Mouse (Mus musculus) liver, adult 2 months (tissue): ENCODE data around the gene Ahcy. TPM values are rescaled to one million over a fixed set of nuclear protein-coding genes. Genes with fewer than 3 reads are reported as not detected.
A peak's percentile ranks its signal among the peaks of the same experiment; 100 is the strongest.

Source experiments
- DNase-seq: peaks from one replicate; pipeline ENCODE4 v3.0.0-alpha.2; 2011; ENCODE audit warnings: low read depth, low spot score; ENCODE audit errors: extremely low read depth
- H3K27ac ChIP-seq: fragments of 200-500 bp; replicated peaks from 2 replicates; pipeline ENCODE4 v1.5.1; 2012; ENCODE audit warnings: low read depth, mild to moderate bottlenecking, control low read depth, inconsistent platforms, low read length; ENCODE audit not compliant: insufficient read depth
- H3K27me3 ChIP-seq: fragments of 200-500 bp; 2 replicates; pipeline ENCODE4 v1.6.1; 2012; ENCODE audit warnings: mild to moderate bottlenecking, moderate library complexity, low read length, inconsistent platforms; ENCODE audit not compliant: control insufficient read depth, insufficient read depth
- H3K36me3 ChIP-seq: fragments of 200-500 bp; 2 replicates; pipeline ENCODE4 v1.6.1; 2012; ENCODE audit warnings: low read length, inconsistent platforms; ENCODE audit not compliant: control insufficient read depth, insufficient read depth
- H3K4me1 ChIP-seq: fragments of 200-500 bp; 2 replicates; pipeline ENCODE4 v1.6.1; 2011; ENCODE audit warnings: low read length; ENCODE audit not compliant: control insufficient read depth, insufficient read depth
- H3K4me3 ChIP-seq: fragments of 200-500 bp; 2 replicates; pipeline ENCODE4 v1.5.1; 2011; ENCODE audit warnings: low read depth, mild to moderate bottlenecking, control low read depth, low read length, moderate library complexity; ENCODE audit not compliant: insufficient read depth
- H3K79me2 ChIP-seq: fragments of 200-500 bp; 2 replicates; pipeline ENCODE4 v1.6.1; 2012; ENCODE audit warnings: inconsistent platforms, mild to moderate bottlenecking, low read length, moderate library complexity; ENCODE audit not compliant: control insufficient read depth, insufficient read depth
- H3K9ac ChIP-seq: fragments of 200-500 bp; 2 replicates; pipeline ENCODE4 v1.6.1; 2012; ENCODE audit warnings: low read depth, mild to moderate bottlenecking, control low read depth, inconsistent platforms, low read length
- CTCF ChIP-seq: fragments of 200-500 bp; IDR thresholded peaks from 2 replicates; pipeline ENCODE4 v1.5.1; 2011; ENCODE audit warnings: low read depth, low read length, control low read depth
- POLR2A ChIP-seq: fragments of 200-500 bp; IDR thresholded peaks from 2 replicates; pipeline ENCODE4 v1.6.1; 2011; ENCODE audit warnings: low read length, control low read depth; ENCODE audit not compliant: insufficient read depth; ENCODE audit errors: extremely low read depth
- WGBS: fragments of 180-500 bp; shearing (Covaris S2); methylation state at CpG from one replicate; pipeline ENCODE4 v1.1.7; 2018; 5-methylcytosine and 5-hydroxymethylcytosine counted together
- polyA plus RNA-seq: library from polyadenylated mRNA; depleted of rRNA; stranded (reverse); fragments of >200 nt; gene quantifications from 2 replicates; pipeline ENCODE4 v1.2.3, GENCODE M21; 2012
- total RNA-seq: library from RNA; depleted of rRNA; stranded (reverse); fragments of >200 nt; gene quantifications from 2 replicates; pipeline ENCODE4 v1.2.3, GENCODE M21; 2014

The Ahcy gene
- total and polyA plus RNA-seq, 2 experiments = 1,364 to 1,859 TPM

DNA sequence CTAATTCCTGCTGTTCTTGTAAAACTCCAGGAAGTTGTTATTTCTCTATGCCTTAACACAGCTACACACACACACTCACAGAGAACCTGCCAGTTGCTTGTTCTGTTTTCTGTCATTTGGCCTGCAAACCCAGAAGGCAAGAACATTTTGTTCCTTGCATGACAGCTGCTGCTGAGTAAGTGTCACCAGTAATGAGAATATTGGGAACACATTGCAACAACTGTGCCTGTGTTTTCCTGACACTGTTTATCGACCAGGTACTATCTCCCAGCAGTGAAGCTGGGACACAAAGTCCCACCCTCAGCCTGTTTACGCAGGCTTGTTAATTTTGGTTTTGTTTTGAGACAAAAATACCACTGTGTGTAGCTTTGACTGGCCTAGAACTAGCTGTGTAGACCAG lies 21.6 kb downstream of the Ahcy start:
- peak; percentile 99 for DNase-seq
- no peak for TF ChIP-seq CTCF
- TF ChIP-seq POLR2A = no peak
- WGBS = 19% methylated on average over 2 of the region's 2 CpGs

DNA sequence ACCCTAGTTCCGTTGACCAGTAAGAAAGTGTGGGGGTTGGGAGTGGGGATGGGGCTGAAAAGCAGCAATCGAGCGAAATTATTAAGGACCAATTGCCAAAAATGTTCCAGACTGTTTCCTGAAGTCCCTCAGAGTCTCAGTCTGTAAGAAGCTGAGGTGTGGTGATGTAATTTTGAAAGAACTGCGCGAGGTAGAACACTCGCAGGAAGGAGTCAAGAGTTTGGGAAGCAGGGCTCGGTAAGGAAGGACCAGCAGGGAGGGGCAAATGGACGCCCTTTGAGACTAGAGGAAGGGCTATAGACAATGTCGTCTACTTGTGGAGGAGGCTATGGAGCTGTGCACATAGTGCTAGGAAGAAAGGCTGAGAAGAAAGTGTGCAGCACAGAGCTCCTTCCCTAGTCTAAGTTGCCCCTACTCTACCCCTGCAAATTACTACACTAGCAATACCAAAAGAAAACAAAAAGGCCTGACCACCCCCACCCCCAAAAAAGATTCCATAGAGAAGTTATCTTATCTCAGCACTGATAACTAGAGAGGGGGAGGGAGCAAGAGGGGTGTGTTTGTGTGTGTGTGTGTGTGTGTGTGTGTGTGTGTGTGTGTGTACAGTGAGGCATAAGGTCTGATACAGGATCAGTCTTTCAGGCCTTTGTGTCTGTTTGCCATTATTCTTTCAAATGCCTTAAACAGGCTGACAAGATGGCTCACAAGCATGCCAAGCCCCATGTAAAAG lies 22.5 kb downstream of the Ahcy start:
- Histone ChIP-seq H3K36me3 (no peaks in the 10 kb centered on the region), H3K9ac (peak overlapping the region; percentile 68), H3K27ac (peak overlapping the region; percentile 99), H3K4me1 (peaks cover 37% of the 10 kb centered on the region), H3K27me3 (no peaks in the 10 kb centered on the region), H3K79me2 (no peaks in the 10 kb centered on the region), H3K4me3 (peak overlapping the region; percentile 17; the same call in 1 of the 2 replicates)
- peak; percentile 28 for DNase-seq
- no peak for TF ChIP-seq POLR2A
- TF ChIP-seq CTCF = no peak
- WGBS = 27% methylated on average over 9 of the region's 9 CpGs

More for the DNA sequence above, 21.6 kb downstream of the Ahcy start:
- Histone ChIP-seq H3K79me2 (no peaks in the 10 kb centered on the region), H3K27ac (peak overlapping the region; percentile 100), H3K9ac (peak overlapping the region; percentile 78), H3K4me1 (peaks cover 43% of the 10 kb centered on the region), H3K27me3 (no peaks in the 10 kb centered on the region), H3K36me3 (no peaks in the 10 kb centered on the region), H3K4me3 (peak overlapping the region; percentile 11; the same call in 1 of the 2 replicates)

DNA sequence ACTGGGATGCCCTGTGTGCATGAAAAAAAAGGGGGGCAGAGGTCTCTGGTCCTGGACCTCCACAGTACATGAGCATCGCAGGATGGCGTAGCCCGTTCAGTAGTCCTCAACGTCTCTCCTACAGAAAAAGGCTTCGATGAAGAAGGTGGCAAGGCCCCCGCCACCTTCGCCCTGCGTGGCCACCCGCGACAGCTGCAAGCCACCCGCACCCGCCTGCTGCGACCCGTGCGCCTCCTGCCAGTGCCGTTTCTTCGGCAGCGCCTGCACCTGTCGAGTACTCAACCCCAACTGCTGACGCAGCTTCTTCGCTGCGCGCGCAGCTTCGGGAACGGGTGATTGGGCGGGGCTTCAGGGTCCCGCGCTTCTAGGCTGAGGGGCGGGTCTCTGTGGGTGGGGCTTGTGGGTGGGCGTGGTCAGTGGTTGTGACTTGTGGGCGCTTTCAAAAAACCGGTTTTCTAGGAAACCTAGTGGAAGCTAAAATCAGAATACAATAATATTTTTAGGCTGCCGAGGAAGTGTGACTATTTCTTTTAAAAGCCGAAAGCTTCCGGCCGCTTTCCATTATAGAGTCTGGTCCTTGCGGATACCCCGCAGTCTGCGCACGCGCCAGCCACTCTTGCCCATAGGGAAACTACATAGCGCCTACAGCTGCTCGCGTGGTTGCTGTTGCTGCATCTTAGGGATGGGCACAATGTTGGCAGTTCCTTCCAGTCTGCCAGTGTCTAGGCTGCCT lies 23.6 kb downstream of the Ahcy start:
- under 1% methylated on average over 45 of the region's 45 CpGs for WGBS
- peak; percentile 77 for DNase-seq
- TF ChIP-seq CTCF (no peak), POLR2A (peak; percentile 98)

DNA sequence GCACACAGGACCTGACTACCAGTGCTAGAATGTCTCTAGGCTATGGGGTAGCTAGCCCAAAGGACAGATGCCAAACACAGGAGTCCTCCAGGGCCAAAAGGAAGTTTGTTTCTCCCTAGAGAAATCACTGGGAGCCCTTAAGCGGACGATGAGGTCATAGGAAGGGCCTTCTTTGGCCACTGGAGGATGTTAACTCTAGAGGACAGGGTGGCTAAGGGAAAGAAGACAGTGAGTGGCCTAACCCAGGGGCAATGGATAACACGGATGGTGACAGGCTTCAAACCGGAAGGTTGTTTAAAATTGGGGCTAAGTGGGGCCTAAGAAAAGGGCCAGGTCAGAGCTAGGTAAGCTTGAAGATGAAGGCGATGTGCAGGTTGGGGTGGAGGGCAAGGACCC lies 24.2 kb downstream of the Ahcy start:
- H3K4me3 ChIP-seq = peak overlapping the region; percentile 58
- no peak for TF ChIP-seq CTCF
- no peak for TF ChIP-seq POLR2A

More for the DNA sequence above, 23.6 kb downstream of the Ahcy start:
- Histone ChIP-seq H3K27me3 (no peaks in the 10 kb centered on the region), H3K27ac (peak overlapping the region; percentile 99), H3K79me2 (no peaks in the 10 kb centered on the region), H3K4me1 (peaks cover 28% of the 10 kb centered on the region), H3K36me3 (no peaks in the 10 kb centered on the region), H3K9ac (peak overlapping the region; percentile 76), H3K4me3 (peak overlapping the region; percentile 58)

DNA sequence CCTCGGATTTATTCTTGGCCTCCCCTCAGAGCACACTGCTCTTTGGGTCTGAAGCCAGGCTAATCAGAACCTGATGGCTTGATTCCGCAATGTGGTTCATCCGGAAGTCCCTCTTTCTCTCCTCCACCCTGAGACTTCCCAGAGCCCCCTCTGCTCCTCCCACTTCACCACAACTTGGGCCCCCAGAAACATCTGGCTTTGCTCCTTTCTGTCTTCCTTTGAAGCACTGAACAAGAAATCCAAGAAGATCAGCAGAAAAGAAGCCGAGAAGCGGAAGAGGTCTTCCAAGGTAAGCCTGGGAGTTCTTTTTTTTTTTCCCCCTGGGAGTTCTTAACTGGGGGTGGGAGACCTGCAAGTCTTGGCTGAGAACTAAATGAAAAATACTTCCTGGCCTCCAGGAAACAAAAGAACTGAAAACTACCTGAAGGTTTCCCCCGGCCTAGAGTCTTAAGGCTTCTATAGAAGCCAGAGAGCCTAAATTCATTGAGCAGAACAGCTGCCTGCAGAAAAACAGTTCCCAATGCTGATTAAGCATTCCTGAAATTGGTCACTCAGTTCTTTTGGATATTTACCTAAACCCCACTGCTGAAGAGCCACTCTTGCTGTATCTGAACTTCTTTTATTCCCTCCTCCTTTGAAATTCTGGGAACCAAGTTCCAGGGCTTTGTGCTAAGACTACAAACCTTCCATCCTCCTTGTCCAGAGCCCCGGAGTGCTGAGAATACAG lies 26.7 kb downstream of the Ahcy start:
- no peak for TF ChIP-seq POLR2A
- no peak for TF ChIP-seq CTCF
- no peak overlapping the region for H3K27ac ChIP-seq
- H3K27me3 ChIP-seq = no peaks in the 10 kb centered on the region
- DNase-seq = no peak
- WGBS = 89% methylated on average over 7 of the region's 7 CpGs
- no peaks in the 10 kb centered on the region for H3K79me2 ChIP-seq
- no peaks in the 10 kb centered on the region for H3K36me3 ChIP-seq
- no peak overlapping the region for H3K4me3 ChIP-seq
- peaks cover 19% of the 10 kb centered on the region for H3K4me1 ChIP-seq
- no peak overlapping the region for H3K9ac ChIP-seq

More for the DNA sequence above, 24.2 kb downstream of the Ahcy start:
- Histone ChIP-seq H3K27me3 (no peaks in the 10 kb centered on the region), H3K79me2 (no peaks in the 10 kb centered on the region), H3K36me3 (no peaks in the 10 kb centered on the region), H3K9ac (peak overlapping the region; percentile 76), H3K4me1 (peaks cover 24% of the 10 kb centered on the region), H3K27ac (peak overlapping the region; percentile 88)
- peak; percentile 19 for DNase-seq
- WGBS = 20% methylated on average over 5 of the region's 5 CpGs
